Mouse (Mus musculus) olfactory bulb, adult 2 months (tissue): ENCODE results near the gene Hnrnpul1.

Source experiments
- CTCF ChIP-seq: fragments of 200-500 bp; IDR thresholded peaks from 2 replicates; pipeline ENCODE4 v1.5.1; 2012; ENCODE audit warnings: low read depth, mild to moderate bottlenecking, low read length, moderate library complexity; ENCODE audit not compliant: insufficient read depth
- POLR2A ChIP-seq: fragments of 200-500 bp; IDR thresholded peaks from 2 replicates; pipeline ENCODE4 v1.6.1; 2012; ENCODE audit warnings: mild to moderate bottlenecking, low read depth, low read length, moderate library complexity; ENCODE audit not compliant: insufficient read depth

- no peak for TF ChIP-seq CTCF
- no peak for TF ChIP-seq POLR2A
These were observed 6.8 kb upstream of the Hnrnpul1 start for GRCm38 (mm10) chr7:25761354-25761753.
